Mouse (Mus musculus) G1E-ER4 (cell line): Measurements from ENCODE around the gene Xylb. TPM values are rescaled to one million over a fixed set of nuclear protein-coding genes. Genes with fewer than 3 reads are reported as not detected.

ENCODE experiments used
- GATA1 ChIP-seq: IDR thresholded peaks from one replicate; pipeline ENCODE4 v1.8.0; 2012; ENCODE audit warnings: low read length, inconsistent platforms
- polyA plus RNA-seq: library from polyadenylated mRNA; stranded (reverse); fragments of >175 nt; gene quantifications from 2 replicates; pipeline ENCODE4 v1.2.3, GENCODE M21; 2012

Gene Xylb
- polyA plus RNA-seq, 1 experiment, result 21.3 TPM

GRCm38 (mm10) chr9:119408898-119409664, 51.9 kb downstream of the Xylb start:
- TF ChIP-seq GATA1, result no peak

GRCm38 (mm10) chr9:119409864-119410263, 52.7 kb downstream of the Xylb start:
- TF ChIP-seq GATA1, result no peak

- no peak for TF ChIP-seq GATA1
Measured at GRCm38 (mm10) chr9:119418025-119418424, 60.8 kb downstream of the Xylb start.

GRCm38 (mm10) chr9:119419852-119420438, 62.8 kb downstream of the Xylb start:
- no peak for TF ChIP-seq GATA1

- no peak for TF ChIP-seq GATA1
Measured at GRCm38 (mm10) chr9:119425217-119425975, 68.2 kb downstream of the Xylb start.

GRCm38 (mm10) chr9:119425976-119426415, 68.8 kb downstream of the Xylb start:
- TF ChIP-seq GATA1, result no peak

- TF ChIP-seq GATA1, result no peak
Measured at GRCm38 (mm10) chr9:119426483-119426882, 69.3 kb downstream of the Xylb start.

- TF ChIP-seq GATA1, result no peak
Measured at GRCm38 (mm10) chr9:119430311-119430710, 73.1 kb downstream of the Xylb start.

GRCm38 (mm10) chr9:119435855-119436254, 78.7 kb downstream of the Xylb start:
- TF ChIP-seq GATA1, result no peak

- TF ChIP-seq GATA1, result no peak
Measured at GRCm38 (mm10) chr9:119438065-119438464, 80.9 kb downstream of the Xylb start.

- TF ChIP-seq GATA1, result no peak
Measured at GRCm38 (mm10) chr9:119438498-119439000, 81.4 kb downstream of the Xylb start.

Other genes starting within 250 kb of the Xylb start
- gene Acaa1b, start 200.3 kb upstream of the Xylb start, polyA plus RNA-seq, result not detected in 2 replicates
- gene Gm47289, start 198.2 kb upstream of the Xylb start, polyA plus RNA-seq, result not detected in 2 replicates
- not detected in 2 replicates for gene Slc22a13, start 148.3 kb upstream of the Xylb start, polyA plus RNA-seq
- gene Oxsr1, start 35.0 kb upstream of the Xylb start, polyA plus RNA-seq, result 27.0 and 32.4 TPM in 2 replicates
- 104 and 129 TPM in 2 replicates for gene Acaa1a, start 17.7 kb upstream of the Xylb start, polyA plus RNA-seq
- gene Myd88, start 16.0 kb upstream of the Xylb start, polyA plus RNA-seq, result 20.9 and 22.4 TPM in 2 replicates
- gene Slc22a14, start 8.2 kb downstream of the Xylb start, polyA plus RNA-seq, result not detected in 2 replicates
- 11.7 and 12.2 TPM in 2 replicates for gene Acvr2b, start 44.7 kb downstream of the Xylb start, polyA plus RNA-seq
- gene Exog, start 87.6 kb downstream of the Xylb start, polyA plus RNA-seq, result 2.4 and 3.8 TPM in 2 replicates
- not detected in 2 replicates for gene Scn5a, start 221.6 kb downstream of the Xylb start, polyA plus RNA-seq